Mouse (Mus musculus) common myeloid progenitor, adult 5-6 weeks (primary cell): ENCODE results near the gene Asb10. TPM values are rescaled to one million over a fixed set of nuclear protein-coding genes. Genes with fewer than 3 reads are reported as not detected.

Source experiments
- ATAC-seq: replicated peaks from 2 replicates; pipeline ENCODE4 v1.8.0; 2016; ENCODE audit warnings: low read depth, mild to moderate bottlenecking, moderate TSS enrichment, inconsistent platforms; ENCODE audit not compliant: poor library complexity, severe bottlenecking
- total RNA-seq: library from RNA; stranded (forward); fragments of 200-1000, 187-1606 nt; gene quantifications from 2 replicates; pipeline ENCODE4 v1.2.3, GENCODE M21; 2017

The Asb10 gene
- total RNA-seq, 1 experiment from 2014 or later, result 0.69 TPM

DNA sequence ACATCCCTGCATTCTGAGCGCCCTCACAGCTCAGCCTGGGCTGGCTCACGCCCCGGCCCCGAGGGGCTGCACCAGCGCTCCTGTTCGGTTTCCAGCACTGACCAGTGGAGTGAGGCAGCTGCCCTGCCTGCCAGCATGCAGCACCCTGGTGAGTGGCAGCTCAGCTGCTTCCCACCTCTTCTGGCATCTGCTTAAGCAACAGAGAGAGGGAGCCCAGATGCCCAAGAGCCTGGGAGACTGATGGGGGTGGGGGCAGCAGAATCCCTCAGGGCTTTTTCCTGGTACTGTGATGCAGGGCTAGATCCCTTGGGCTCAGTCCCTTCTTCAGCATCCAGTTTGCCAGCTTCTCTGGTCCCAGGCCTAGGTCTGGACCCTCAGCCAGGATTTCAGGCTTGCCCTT is 44.0 kb downstream of the Asb10 start:
- ATAC-seq, result no peak

DNA sequence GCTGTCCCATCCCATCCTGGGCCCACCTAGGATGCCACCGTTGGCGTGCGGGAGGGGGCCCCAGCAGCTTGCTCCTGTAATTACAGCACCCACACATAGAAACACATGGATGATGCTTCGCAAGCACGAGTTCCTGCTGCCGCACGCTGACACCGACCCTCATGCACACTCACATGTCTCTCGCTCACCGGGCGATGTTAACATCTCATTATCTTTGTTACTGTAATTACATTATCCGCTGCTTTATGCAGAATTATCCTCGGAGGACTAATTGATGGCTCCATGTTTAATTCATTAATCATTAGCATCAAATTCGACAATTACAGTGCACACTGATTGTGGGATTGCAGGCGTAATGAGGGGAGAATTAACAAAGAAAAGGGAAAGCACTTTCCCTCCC is 45.8 kb downstream of the Asb10 start:
- no peak for ATAC-seq

DNA sequence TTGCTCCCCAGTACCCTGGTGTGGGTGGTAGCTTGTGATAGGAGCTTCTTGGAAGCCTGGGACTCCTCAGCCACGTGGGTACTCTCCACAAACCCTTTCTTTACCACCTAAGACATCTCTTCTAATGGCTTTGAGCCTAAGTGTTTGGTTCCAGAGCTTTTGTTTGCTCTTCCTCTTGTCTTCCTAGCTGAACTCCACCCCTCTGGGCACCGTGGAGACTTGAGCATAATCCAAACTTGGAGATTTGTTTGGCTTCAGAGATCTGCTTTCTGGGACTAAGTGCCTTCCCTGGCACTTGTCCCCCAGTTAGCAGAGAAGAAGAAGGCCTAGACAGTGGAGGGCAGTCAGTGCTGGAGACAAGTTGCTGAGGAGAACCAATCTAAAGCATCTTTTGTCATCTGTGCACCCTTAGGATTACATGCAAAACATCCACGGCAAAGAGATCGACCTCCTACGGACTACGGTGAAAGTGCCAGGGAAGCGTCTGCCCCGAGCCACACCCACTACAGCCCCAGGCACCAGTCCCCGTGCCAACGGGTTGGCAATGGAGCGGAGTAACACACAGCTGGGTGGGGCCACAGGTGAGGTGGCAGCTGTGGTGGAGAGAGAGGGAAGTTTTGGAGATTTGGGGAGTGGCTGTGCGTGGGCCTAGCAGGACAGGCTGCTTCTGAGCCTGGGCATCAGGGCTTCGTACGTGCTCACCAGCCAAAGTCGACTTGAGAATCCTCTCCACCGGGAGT is 48.1 kb downstream of the Asb10 start:
- ATAC-seq, result no peak

DNA sequence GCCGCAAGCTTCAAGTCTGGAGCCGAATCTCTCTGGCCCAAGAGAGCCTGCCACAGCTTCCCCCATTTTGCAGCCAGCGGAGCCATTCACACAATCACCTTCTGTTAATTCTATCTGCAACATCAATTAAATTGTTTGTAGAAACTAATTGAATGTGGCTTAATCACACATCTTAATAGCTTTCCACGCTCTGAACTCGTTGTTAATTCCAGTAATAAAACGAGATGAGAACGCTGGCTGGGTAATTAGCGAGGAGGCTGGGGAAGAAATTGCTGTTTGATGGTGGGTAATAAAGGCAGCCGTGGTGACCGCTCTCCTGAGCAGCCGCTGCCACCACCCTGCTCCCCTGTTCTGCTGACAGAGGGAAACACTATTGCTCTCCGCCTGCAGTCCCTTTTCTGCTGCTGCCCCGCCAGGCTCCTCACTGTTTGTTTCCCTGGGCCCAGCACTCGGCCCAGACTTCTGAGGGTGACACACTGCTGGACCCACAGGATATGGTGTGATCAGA is 50.3 kb downstream of the Asb10 start:
- no peak for ATAC-seq

DNA sequence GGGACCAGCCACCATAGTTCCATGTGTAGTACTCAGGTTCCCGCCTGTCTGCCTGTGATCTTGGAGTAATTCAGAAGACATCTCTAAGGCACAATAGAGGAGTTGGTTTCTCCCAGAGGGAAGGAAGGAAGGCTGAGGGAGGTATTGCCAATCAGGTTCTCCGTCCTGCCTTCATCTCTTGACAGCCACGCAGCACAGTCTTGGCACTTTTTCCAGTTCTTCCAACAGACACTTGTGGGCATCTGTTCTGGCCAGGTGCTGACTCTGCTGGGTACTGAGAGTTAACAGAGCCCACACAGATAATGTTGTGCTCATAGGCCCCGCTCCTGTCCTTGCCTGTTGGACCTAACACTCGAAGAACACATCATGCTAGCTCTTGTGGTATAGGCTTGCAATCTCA is 54.0 kb downstream of the Asb10 start:
- ATAC-seq, result no peak

DNA sequence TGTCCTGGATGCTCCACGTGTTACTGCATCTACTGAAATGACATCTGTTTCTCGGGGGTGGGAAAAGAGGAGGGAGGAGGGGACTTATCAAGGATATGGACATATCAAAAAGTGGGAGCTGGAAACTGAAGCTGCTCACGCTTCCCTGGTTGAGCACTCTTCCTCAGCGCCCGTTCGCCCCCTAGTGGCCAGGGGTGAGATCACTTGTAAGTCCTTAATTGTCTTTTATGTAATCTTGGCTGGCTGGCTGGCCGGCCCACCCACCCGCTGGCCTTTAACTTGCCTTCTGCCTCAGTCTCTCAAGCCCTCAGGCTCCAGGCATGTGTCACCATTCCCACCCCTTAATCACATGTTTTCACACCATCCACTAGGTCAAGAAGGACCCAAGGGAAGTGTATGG is 54.7 kb downstream of the Asb10 start:
- peak; percentile 69 for ATAC-seq

DNA sequence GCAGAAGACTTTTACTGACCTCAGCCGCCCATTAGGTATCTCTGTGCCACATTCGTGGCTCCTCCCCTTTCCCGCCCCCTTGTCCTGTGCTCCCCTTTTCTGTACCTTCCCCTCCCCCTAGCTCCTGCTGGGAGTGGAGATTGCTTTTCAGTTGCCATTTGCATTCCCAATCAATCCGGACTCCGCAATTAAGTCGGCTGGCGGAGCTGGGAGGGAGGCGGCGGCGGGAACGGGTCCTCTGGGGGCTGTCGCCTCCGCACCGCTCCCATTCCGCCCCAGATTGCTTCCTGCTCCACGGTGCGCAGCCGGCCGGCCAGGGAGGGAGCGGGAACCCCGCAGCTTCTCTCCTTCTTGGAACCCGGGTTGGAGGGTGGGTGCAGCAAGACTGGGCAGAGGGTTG is 55.8 kb downstream of the Asb10 start:
- ATAC-seq, result no peak

DNA sequence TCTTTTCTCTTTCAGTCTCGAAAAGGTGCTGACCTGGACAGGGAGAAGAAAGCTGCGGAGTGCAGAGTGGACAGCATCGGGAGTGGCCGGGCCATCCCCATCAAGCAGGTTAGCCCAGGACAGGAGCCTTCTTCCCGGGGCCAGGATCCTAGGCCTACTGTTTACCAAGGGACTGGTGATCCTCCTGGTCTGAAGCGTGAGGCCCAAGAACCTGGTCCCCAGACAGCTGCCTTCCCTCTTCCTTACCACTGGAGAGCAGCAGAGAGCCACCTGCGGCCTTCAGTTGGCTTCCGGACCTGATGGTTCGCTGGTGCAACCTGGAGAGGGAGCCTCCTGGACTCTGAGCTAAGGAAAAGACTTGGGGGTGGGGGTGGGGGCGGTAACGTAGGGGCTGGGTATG is 57.5 kb downstream of the Asb10 start:
- peak; percentile 81 for ATAC-seq

Other genes with a start within 250 kb of the Asb10 start
- gene Kcnh2, start 189.4 kb downstream of the Asb10 start, total RNA-seq, result 0.41 and 0.49 TPM in 2 replicates
- gene Nos3, start 176.2 kb downstream of the Asb10 start, total RNA-seq, result 0.05 TPM in 1 of 2 replicates, not detected in the other
- 0.78 and 4.5 TPM in 2 replicates for gene Atg9b, start 148.8 kb downstream of the Asb10 start, total RNA-seq
- gene Abcb8, start 147.3 kb downstream of the Asb10 start, total RNA-seq, result 11.5 and 32.2 TPM in 2 replicates
- not detected in 2 replicates for gene Asic3, start 127.6 kb downstream of the Asb10 start, total RNA-seq
- 13.9 and 14.3 TPM in 2 replicates for gene Cdk5, start 117.4 kb downstream of the Asb10 start, total RNA-seq
- gene Slc4a2, start 117.1 kb downstream of the Asb10 start, total RNA-seq, result 18.9 and 35.9 TPM in 2 replicates
- 19.0 and 30.9 TPM in 2 replicates for gene Fastk, start 95.7 kb downstream of the Asb10 start, total RNA-seq
- 9.1 and 9.5 TPM in 2 replicates for gene Tmub1, start 93.1 kb downstream of the Asb10 start, total RNA-seq
- 23.6 and 35.8 TPM in 2 replicates for gene Agap3, start 88.8 kb downstream of the Asb10 start, total RNA-seq
- gene Gbx1, start 13.8 kb downstream of the Asb10 start, total RNA-seq, result not detected in 2 replicates
- gene 4931409K22Rik, start 15.8 kb upstream of the Asb10 start, total RNA-seq, result not detected in 2 replicates
- gene Abcf2, start 36.5 kb upstream of the Asb10 start, total RNA-seq, result 107 and 119 TPM in 2 replicates
- 12.3 and 13.3 TPM in 2 replicates for gene Chpf2, start 45.8 kb upstream of the Asb10 start, total RNA-seq
- 0.09 TPM in 1 of 2 replicates, not detected in the other for gene Smarcd3, start 83.4 kb upstream of the Asb10 start, total RNA-seq
- gene Nub1, start 144.6 kb upstream of the Asb10 start, total RNA-seq, result 44.9 and 49.0 TPM in 2 replicates
- 0.64 and 1.8 TPM in 2 replicates for gene Wdr86, start 189.7 kb upstream of the Asb10 start, total RNA-seq
- gene Crygn, start 217.0 kb upstream of the Asb10 start, total RNA-seq, result 12.2 TPM in 1 of 2 replicates, not detected in the other